Mouse (Mus musculus): Measurements from ENCODE around the gene Msantd2. TPM values are rescaled to one million over a fixed set of nuclear protein-coding genes. Genes with fewer than 3 reads are reported as not detected.

Gene Msantd2
- polyA plus RNA-seq, 1 experiment from 2014 or later, result 33.0 TPM

GRCm38 (mm10) chr9:37545847-37546452 is 56.8 kb downstream of the Msantd2 start:
- H3K9me3 ChIP-seq (replicated peaks; ENCODE audit: control insufficient read depth, low read length), result no peaks in the 10 kb centered on the region
- H3K27ac ChIP-seq (replicated peaks; ENCODE audit: low read depth, low read length), result no peak overlapping the region
- no peaks in the 10 kb centered on the region for H3K36me3 ChIP-seq (replicated peaks; ENCODE audit: control insufficient read depth, insufficient read depth, low read depth, low read length)
- 7% methylated on average over 27 of the region's 27 CpGs for WGBS
- H3K27me3 ChIP-seq (ENCODE audit: control insufficient read depth, insufficient read depth, low read length), result peaks cover 25% of the 10 kb centered on the region
- ATAC-seq (replicated peaks; ENCODE audit: insufficient number of reproducible peaks, low FRiP score, low TSS enrichment, low read depth), result no peak
- no peak overlapping the region for H3K4me2 ChIP-seq (ENCODE audit: low read depth, low read length)
- H3K4me1 ChIP-seq (ENCODE audit: control insufficient read depth, insufficient read depth, low read length), result no peaks in the 10 kb centered on the region
- no peak overlapping the region for H3K4me3 ChIP-seq (ENCODE audit: low read depth, low read length)
- 0 out of 2 replicates have a peak overlapping the region, but pooled peaks have one; percentile 33 for H3K9ac ChIP-seq (replicated peaks; ENCODE audit: low read length)
- no peak for DNase-seq (ENCODE audit: low spot score)

GRCm38 (mm10) chr9:37546889-37547288 is 57.8 kb downstream of the Msantd2 start:
- no peak overlapping the region for H3K9ac ChIP-seq (replicated peaks; ENCODE audit: low read length)
- no peak overlapping the region for H3K4me2 ChIP-seq (ENCODE audit: low read depth, low read length)
- ATAC-seq (replicated peaks; ENCODE audit: insufficient number of reproducible peaks, low FRiP score, low TSS enrichment, low read depth) (no peak), DNase-seq (ENCODE audit: low spot score) (no peak)
- no peaks in the 10 kb centered on the region for H3K36me3 ChIP-seq (replicated peaks; ENCODE audit: control insufficient read depth, insufficient read depth, low read depth, low read length)
- H3K4me1 ChIP-seq (ENCODE audit: control insufficient read depth, insufficient read depth, low read length), result no peaks in the 10 kb centered on the region
- no peak overlapping the region for H3K27ac ChIP-seq (replicated peaks; ENCODE audit: low read depth, low read length)
- 67% methylated on average over 1 of the region's 1 CpGs for WGBS
- no peaks in the 10 kb centered on the region for H3K9me3 ChIP-seq (replicated peaks; ENCODE audit: control insufficient read depth, low read length)
- peaks cover 33% of the 10 kb centered on the region for H3K27me3 ChIP-seq (ENCODE audit: control insufficient read depth, insufficient read depth, low read length)
- H3K4me3 ChIP-seq (ENCODE audit: low read depth, low read length), result no peak overlapping the region

GRCm38 (mm10) chr9:37550435-37550834 is 61.3 kb downstream of the Msantd2 start:
- Histone ChIP-seq H3K27me3 (ENCODE audit: control insufficient read depth, insufficient read depth, low read length) (peaks cover 36% of the 10 kb centered on the region), H3K9me3 (replicated peaks; ENCODE audit: control insufficient read depth, low read length) (no peaks in the 10 kb centered on the region), H3K4me2 (ENCODE audit: low read depth, low read length) (no peak overlapping the region), H3K4me1 (ENCODE audit: control insufficient read depth, insufficient read depth, low read length) (no peaks in the 10 kb centered on the region; the same call in 1 of the 2 replicates), H3K36me3 (replicated peaks; ENCODE audit: control insufficient read depth, insufficient read depth, low read depth, low read length) (no peaks in the 10 kb centered on the region), H3K4me3 (ENCODE audit: low read depth, low read length) (no peak overlapping the region), H3K9ac (replicated peaks; ENCODE audit: low read length) (no peak overlapping the region), H3K27ac (replicated peaks; ENCODE audit: low read depth, low read length) (no peak overlapping the region)
- DNase-seq (ENCODE audit: low spot score) (no peak), ATAC-seq (replicated peaks; ENCODE audit: insufficient number of reproducible peaks, low FRiP score, low TSS enrichment, low read depth) (no peak)
- 57% methylated on average over 1 of the region's 1 CpGs for WGBS

- Histone ChIP-seq H3K27me3 (ENCODE audit: control insufficient read depth, insufficient read depth, low read length) (peaks cover 26% of the 10 kb centered on the region), H3K36me3 (replicated peaks; ENCODE audit: control insufficient read depth, insufficient read depth, low read depth, low read length) (no peaks in the 10 kb centered on the region), H3K27ac (replicated peaks; ENCODE audit: low read depth, low read length) (no peak overlapping the region), H3K4me2 (ENCODE audit: low read depth, low read length) (peak overlapping the region; percentile 88), H3K9ac (replicated peaks; ENCODE audit: low read length) (peak overlapping the region; percentile 41), H3K9me3 (replicated peaks; ENCODE audit: control insufficient read depth, low read length) (no peaks in the 10 kb centered on the region), H3K4me1 (ENCODE audit: control insufficient read depth, insufficient read depth, low read length) (no peaks in the 10 kb centered on the region; the same call in 1 of the 2 replicates), H3K4me3 (ENCODE audit: low read depth, low read length) (peak overlapping the region; percentile 35)
- DNase-seq (ENCODE audit: low spot score) (no peak), ATAC-seq (replicated peaks; ENCODE audit: insufficient number of reproducible peaks, low FRiP score, low TSS enrichment, low read depth) (no peak)
- WGBS, result 4% methylated on average over 23 of the region's 23 CpGs
Observed at GRCm38 (mm10) chr9:37551751-37552531, 62.8 kb downstream of the Msantd2 start.

- Histone ChIP-seq H3K4me2 (ENCODE audit: low read depth, low read length) (peak within 1 kb of the TSS; percentile 88), H3K4me3 (ENCODE audit: low read depth, low read length) (peak within 1 kb of the TSS; percentile 35), H3K4me1 (ENCODE audit: control insufficient read depth, insufficient read depth, low read length) (no peaks in the 10 kb centered on the region; the same call in 1 of the 2 replicates), H3K9me3 (replicated peaks; ENCODE audit: control insufficient read depth, low read length) (no peaks in the 10 kb centered on the region), H3K27me3 (ENCODE audit: control insufficient read depth, insufficient read depth, low read length) (peaks cover 26% of the 10 kb centered on the region), H3K27ac (replicated peaks; ENCODE audit: low read depth, low read length) (no peak within 1 kb of the TSS), H3K36me3 (replicated peaks; ENCODE audit: control insufficient read depth, insufficient read depth, low read depth, low read length) (no peaks in the 10 kb centered on the region), H3K9ac (replicated peaks; ENCODE audit: low read length) (peak within 1 kb of the TSS; percentile 41)
- DNase-seq (ENCODE audit: low spot score) (peak; percentile 93), ATAC-seq (replicated peaks; ENCODE audit: insufficient number of reproducible peaks, low FRiP score, low TSS enrichment, low read depth) (peak; percentile 93)
- WGBS, result 4% methylated on average over 31 of the region's 31 CpGs
Observed at GRCm38 (mm10) chr9:37552536-37553293, 63.6 kb downstream of the Msantd2 start, which contains the start of gene Nrgn. Gene Nrgn (minus strand): TSS chr9:37552904.

GRCm38 (mm10) chr9:37554279-37554678 is 65.2 kb downstream of the Msantd2 start:
- H3K9me3 ChIP-seq (replicated peaks; ENCODE audit: control insufficient read depth, low read length), result no peaks in the 10 kb centered on the region
- H3K9ac ChIP-seq (replicated peaks; ENCODE audit: low read length), result no peak overlapping the region
- ATAC-seq (replicated peaks; ENCODE audit: insufficient number of reproducible peaks, low FRiP score, low TSS enrichment, low read depth) (no peak), DNase-seq (ENCODE audit: low spot score) (no peak)
- peaks cover 24% of the 10 kb centered on the region for H3K27me3 ChIP-seq (ENCODE audit: control insufficient read depth, insufficient read depth, low read length)
- no peak overlapping the region for H3K4me3 ChIP-seq (ENCODE audit: low read depth, low read length)
- WGBS, result 94% methylated on average over 1 of the region's 1 CpGs
- no peaks in the 10 kb centered on the region; the same call in 1 of the 2 replicates for H3K4me1 ChIP-seq (ENCODE audit: control insufficient read depth, insufficient read depth, low read length)
- no peak overlapping the region for H3K4me2 ChIP-seq (ENCODE audit: low read depth, low read length)
- no peaks in the 10 kb centered on the region for H3K36me3 ChIP-seq (replicated peaks; ENCODE audit: control insufficient read depth, insufficient read depth, low read depth, low read length)
- H3K27ac ChIP-seq (replicated peaks; ENCODE audit: low read depth, low read length), result no peak overlapping the region

GRCm38 (mm10) chr9:37554838-37555748 is 66.0 kb downstream of the Msantd2 start, which contains the start of gene Siae:
Gene Siae (plus strand): TSS chr9:37555698.
- H3K9me3 ChIP-seq (replicated peaks; ENCODE audit: control insufficient read depth, low read length), result no peaks in the 10 kb centered on the region
- no peak within 1 kb of the TSS for H3K4me2 ChIP-seq (ENCODE audit: low read depth, low read length)
- H3K4me3 ChIP-seq (ENCODE audit: low read depth, low read length), result no peak within 1 kb of the TSS
- 23% methylated on average over 7 of the region's 7 CpGs for WGBS
- no peak for ATAC-seq (replicated peaks; ENCODE audit: insufficient number of reproducible peaks, low FRiP score, low TSS enrichment, low read depth)
- DNase-seq (ENCODE audit: low spot score), result no peak
- no peak within 1 kb of the TSS for H3K9ac ChIP-seq (replicated peaks; ENCODE audit: low read length)
- H3K27ac ChIP-seq (replicated peaks; ENCODE audit: low read depth, low read length), result no peak within 1 kb of the TSS
- H3K36me3 ChIP-seq (replicated peaks; ENCODE audit: control insufficient read depth, insufficient read depth, low read depth, low read length), result no peaks in the 10 kb centered on the region
- no peaks in the 10 kb centered on the region; the same call in 1 of the 2 replicates for H3K4me1 ChIP-seq (ENCODE audit: control insufficient read depth, insufficient read depth, low read length)
- peaks cover 21% of the 10 kb centered on the region for H3K27me3 ChIP-seq (ENCODE audit: control insufficient read depth, insufficient read depth, low read length)
